Mouse (Mus musculus) liver, adult 2 months (tissue): ENCODE measurements at regions not wholly inside any gene's neighbourhood (a gene's known extent, or its start where the extent isn't known, plus 50 kb on each side); places are given as distances from the start of the nearest gene placed in this dataset.
A peak's percentile ranks its signal among the peaks of the same experiment; 100 is the strongest.

Source experiments
- DNase-seq: peaks from one replicate; pipeline ENCODE4 v3.0.0-alpha.2; 2011; ENCODE audit warnings: low read depth, low spot score; ENCODE audit errors: extremely low read depth
- H3K27ac ChIP-seq: fragments of 200-500 bp; replicated peaks from 2 replicates; pipeline ENCODE4 v1.5.1; 2012; ENCODE audit warnings: low read depth, mild to moderate bottlenecking, control low read depth, inconsistent platforms, low read length; ENCODE audit not compliant: insufficient read depth
- H3K27me3 ChIP-seq: fragments of 200-500 bp; 2 replicates; pipeline ENCODE4 v1.6.1; 2012; ENCODE audit warnings: mild to moderate bottlenecking, moderate library complexity, low read length, inconsistent platforms; ENCODE audit not compliant: control insufficient read depth, insufficient read depth
- H3K36me3 ChIP-seq: fragments of 200-500 bp; 2 replicates; pipeline ENCODE4 v1.6.1; 2012; ENCODE audit warnings: low read length, inconsistent platforms; ENCODE audit not compliant: control insufficient read depth, insufficient read depth
- H3K4me1 ChIP-seq: fragments of 200-500 bp; 2 replicates; pipeline ENCODE4 v1.6.1; 2011; ENCODE audit warnings: low read length; ENCODE audit not compliant: control insufficient read depth, insufficient read depth
- H3K4me3 ChIP-seq: fragments of 200-500 bp; 2 replicates; pipeline ENCODE4 v1.5.1; 2011; ENCODE audit warnings: low read depth, mild to moderate bottlenecking, control low read depth, low read length, moderate library complexity; ENCODE audit not compliant: insufficient read depth
- H3K79me2 ChIP-seq: fragments of 200-500 bp; 2 replicates; pipeline ENCODE4 v1.6.1; 2012; ENCODE audit warnings: inconsistent platforms, mild to moderate bottlenecking, low read length, moderate library complexity; ENCODE audit not compliant: control insufficient read depth, insufficient read depth
- H3K9ac ChIP-seq: fragments of 200-500 bp; 2 replicates; pipeline ENCODE4 v1.6.1; 2012; ENCODE audit warnings: low read depth, mild to moderate bottlenecking, control low read depth, inconsistent platforms, low read length
- CTCF ChIP-seq: fragments of 200-500 bp; IDR thresholded peaks from 2 replicates; pipeline ENCODE4 v1.5.1; 2011; ENCODE audit warnings: low read depth, low read length, control low read depth
- POLR2A ChIP-seq: fragments of 200-500 bp; IDR thresholded peaks from 2 replicates; pipeline ENCODE4 v1.6.1; 2011; ENCODE audit warnings: low read length, control low read depth; ENCODE audit not compliant: insufficient read depth; ENCODE audit errors: extremely low read depth
- WGBS: fragments of 180-500 bp; shearing (Covaris S2); methylation state at CpG from one replicate; pipeline ENCODE4 v1.1.7; 2018; 5-methylcytosine and 5-hydroxymethylcytosine counted together

DNA sequence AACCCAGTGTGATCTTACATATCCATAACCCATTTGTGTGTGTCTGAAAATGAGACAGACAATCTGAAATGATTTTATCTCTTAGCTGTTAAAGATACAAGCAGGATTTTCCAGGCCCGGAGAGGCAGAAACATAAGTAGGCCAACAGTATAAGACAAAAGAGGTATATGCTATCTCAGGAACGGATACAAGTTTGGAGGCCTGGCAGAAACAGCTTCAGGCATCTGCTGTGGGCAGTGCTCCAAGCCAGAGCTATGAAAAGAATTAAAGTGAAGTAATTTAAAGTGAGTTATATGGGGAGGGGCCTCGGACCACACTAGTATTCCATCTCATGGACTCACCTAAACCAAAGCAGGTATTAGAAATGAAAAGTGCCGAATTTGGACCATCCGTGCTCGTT is 118.8 kb upstream of the Fn1 start:
- Histone ChIP-seq H3K27ac (no peak overlapping the region), H3K27me3 (no peaks in the 10 kb centered on the region), H3K36me3 (no peaks in the 10 kb centered on the region), H3K4me1 (no peaks in the 10 kb centered on the region), H3K4me3 (no peak overlapping the region), H3K79me2 (no peaks in the 10 kb centered on the region), H3K9ac (no peak overlapping the region)
- no peak for DNase-seq
- WGBS: 89% methylated on average over 6 of the region's 6 CpGs
- TF ChIP-seq CTCF (no peak), POLR2A (no peak)

DNA sequence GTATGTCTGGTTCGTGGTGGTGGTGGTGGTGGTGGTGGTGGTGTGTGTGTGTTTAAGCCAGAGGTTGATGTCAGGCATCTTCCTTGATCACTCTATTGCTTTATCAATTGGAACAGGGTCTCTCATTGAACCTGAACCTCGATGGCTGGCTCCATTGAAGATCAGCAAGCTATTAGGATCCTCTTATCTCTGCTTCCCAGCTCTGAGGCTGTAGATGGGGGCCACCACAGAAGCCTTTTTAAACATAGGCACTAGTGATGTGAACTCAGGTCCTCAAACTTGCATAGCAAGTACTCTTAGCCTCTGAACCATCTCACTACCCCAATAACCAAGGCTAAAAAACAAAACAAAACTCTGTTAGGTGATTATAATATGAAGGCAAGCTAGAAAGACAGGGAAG is 116.6 kb upstream of the Fn1 start:
- Histone ChIP-seq H3K4me3 (no peak overlapping the region), H3K9ac (no peak overlapping the region), H3K79me2 (no peaks in the 10 kb centered on the region), H3K4me1 (no peaks in the 10 kb centered on the region), H3K27me3 (no peaks in the 10 kb centered on the region), H3K27ac (no peak overlapping the region), H3K36me3 (no peaks in the 10 kb centered on the region)
- no peak for TF ChIP-seq POLR2A
- no peak for TF ChIP-seq CTCF
- DNase-seq: no peak
- WGBS: 83% methylated on average over 2 of the region's 2 CpGs

DNA sequence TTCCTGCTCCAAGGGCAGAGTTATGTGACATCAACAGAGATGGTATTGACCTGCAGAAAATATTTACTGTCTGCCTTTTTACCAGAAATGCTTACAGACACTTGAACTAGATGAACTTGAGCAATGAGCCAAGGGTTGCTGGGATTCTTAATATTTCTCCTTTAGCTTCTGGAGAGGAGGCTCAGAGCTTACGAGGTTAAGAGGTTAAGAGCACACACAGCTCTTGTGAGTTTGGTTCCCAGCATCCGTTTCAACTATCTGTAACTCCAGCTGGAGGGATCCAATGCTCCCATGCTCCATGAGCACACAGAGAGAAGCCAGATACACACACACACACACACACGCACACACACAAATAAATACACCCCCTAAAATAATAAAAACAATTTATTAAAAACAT is 114.7 kb upstream of the Fn1 start:
- WGBS: 85% methylated on average over 3 of the region's 3 CpGs
- Histone ChIP-seq H3K4me1 (no peaks in the 10 kb centered on the region), H3K27ac (no peak overlapping the region), H3K9ac (no peak overlapping the region), H3K36me3 (no peaks in the 10 kb centered on the region), H3K27me3 (no peaks in the 10 kb centered on the region), H3K79me2 (no peaks in the 10 kb centered on the region), H3K4me3 (no peak overlapping the region)
- DNase-seq: peak; percentile 56
- TF ChIP-seq CTCF (no peak), POLR2A (no peak)

DNA sequence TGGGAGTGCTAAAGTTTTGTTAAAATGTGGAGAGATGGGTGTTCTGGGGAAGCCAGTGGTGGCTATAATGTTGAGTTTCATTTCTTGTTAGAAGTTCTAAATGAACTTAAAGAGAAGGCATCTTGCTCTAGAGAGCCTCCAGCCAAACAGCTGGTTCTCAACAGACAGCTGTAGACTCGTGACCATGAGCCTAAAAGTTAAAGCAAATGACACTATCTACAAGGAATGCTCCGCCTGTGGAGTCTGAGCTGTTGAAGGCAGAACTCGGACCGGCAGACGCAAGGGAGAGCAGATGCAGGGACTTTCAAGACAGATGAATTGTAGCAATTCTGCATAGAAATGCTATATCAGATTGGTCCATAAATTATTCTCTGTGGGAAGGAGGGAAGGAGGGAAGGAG is 114.1 kb upstream of the Fn1 start:
- Histone ChIP-seq H3K36me3 (no peaks in the 10 kb centered on the region), H3K4me3 (no peak overlapping the region), H3K27me3 (no peaks in the 10 kb centered on the region), H3K4me1 (no peaks in the 10 kb centered on the region), H3K79me2 (no peaks in the 10 kb centered on the region), H3K9ac (no peak overlapping the region), H3K27ac (no peak overlapping the region)
- DNase-seq: peak; percentile 26
- 84% methylated on average over 5 of the region's 5 CpGs for WGBS
- no peak for TF ChIP-seq POLR2A
- no peak for TF ChIP-seq CTCF

DNA sequence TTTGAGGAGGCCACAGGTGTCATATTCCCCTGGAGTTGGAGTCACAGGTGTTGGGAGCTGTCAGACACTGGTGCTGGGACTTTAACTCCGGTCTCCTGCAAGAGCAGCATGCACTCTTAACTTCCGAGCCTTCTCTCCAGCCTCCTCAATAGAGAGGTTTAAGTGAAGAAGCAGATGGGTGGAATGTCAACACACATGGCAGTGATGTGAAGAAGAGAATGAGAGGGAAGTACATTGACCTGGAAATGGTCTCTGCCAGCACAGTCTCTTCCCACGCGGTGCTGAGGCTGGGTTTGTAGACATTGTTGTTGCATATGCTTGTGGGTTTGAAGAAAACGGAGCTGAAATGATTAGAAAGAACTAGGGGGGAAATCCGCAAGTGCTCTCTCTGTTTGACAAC is 112.0 kb upstream of the Fn1 start:
- no peak overlapping the region for H3K27ac ChIP-seq
- peaks cover 3% of the 10 kb centered on the region for H3K4me1 ChIP-seq
- H3K79me2 ChIP-seq: no peaks in the 10 kb centered on the region
- TF ChIP-seq POLR2A (no peak), CTCF (no peak)
- no peaks in the 10 kb centered on the region for H3K27me3 ChIP-seq
- H3K9ac ChIP-seq: no peak overlapping the region
- H3K36me3 ChIP-seq: no peaks in the 10 kb centered on the region
- H3K4me3 ChIP-seq: no peak overlapping the region
- WGBS: 80% methylated on average over 6 of the region's 6 CpGs
- no peak for DNase-seq

DNA sequence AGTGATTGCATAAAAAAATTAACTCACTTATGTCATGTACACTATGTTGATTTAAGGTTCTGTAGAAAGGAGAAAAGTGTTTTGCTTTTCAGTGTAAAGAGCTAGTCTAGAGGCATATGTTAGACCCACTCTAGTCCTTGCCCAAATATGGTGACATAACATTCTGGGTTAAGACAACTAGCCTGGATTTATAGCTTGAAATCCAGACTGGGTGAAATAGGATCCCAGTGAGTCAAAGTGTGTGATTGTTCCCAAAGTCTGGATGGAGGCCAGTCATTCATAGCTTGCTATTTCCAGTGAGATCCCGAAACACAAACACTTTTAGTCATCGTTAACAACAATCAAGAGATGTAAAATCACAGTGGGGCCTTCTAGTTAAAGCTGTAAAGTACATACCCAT is 110.5 kb upstream of the Fn1 start:
- no peak overlapping the region for H3K9ac ChIP-seq
- no peaks in the 10 kb centered on the region for H3K36me3 ChIP-seq
- no peak for TF ChIP-seq POLR2A
- TF ChIP-seq CTCF: no peak
- peaks cover 5% of the 10 kb centered on the region for H3K4me1 ChIP-seq
- H3K79me2 ChIP-seq: no peaks in the 10 kb centered on the region
- H3K4me3 ChIP-seq: no peak overlapping the region
- H3K27me3 ChIP-seq: no peaks in the 10 kb centered on the region
- WGBS: 83% methylated on average over 2 of the region's 2 CpGs
- no peak overlapping the region for H3K27ac ChIP-seq
- DNase-seq: no peak
